Mouse (Mus musculus): ENCODE results near the gene Mlycd. TPM values are rescaled to one million over a fixed set of nuclear protein-coding genes. Genes with fewer than 3 reads are reported as not detected.
"Not testable (repeated sequence)": the region's sequence is repeated elsewhere in the genome, so short reads cannot be mapped to it uniquely, and the experiment has no call there.

Mlycd gene
- total RNA-seq (2021) = 10 to 100 TPM; 26.5 to 28.6 TPM

GRCm38 (mm10) chr8:119394524-119395026 lies at the start of gene Mlycd:
Mlycd (plus strand) TSS chr8:119394878.
- peak; percentile 91 to 92 for DNase-seq

GRCm38 (mm10) chr8:119345029-119345682 lies 49.5 kb upstream of the Mlycd start:
- no peak for DNase-seq

GRCm38 (mm10) chr8:119345683-119346075 lies 49.0 kb upstream of the Mlycd start:
- no peak for DNase-seq

GRCm38 (mm10) chr8:119351647-119352046 lies 43.0 kb upstream of the Mlycd start:
- no peak for DNase-seq

GRCm38 (mm10) chr8:119352977-119353658 lies 41.6 kb upstream of the Mlycd start:
- no peak for DNase-seq

- DNase-seq = no peak
Measured at GRCm38 (mm10) chr8:119353659-119354023, 41.0 kb upstream of the Mlycd start.

GRCm38 (mm10) chr8:119356631-119357030 lies 38.0 kb upstream of the Mlycd start:
- not testable (repeated sequence) for DNase-seq

- no peak for DNase-seq
Measured at GRCm38 (mm10) chr8:119358175-119358574, 36.5 kb upstream of the Mlycd start.

GRCm38 (mm10) chr8:119358836-119359235 lies 35.8 kb upstream of the Mlycd start:
- no peak for DNase-seq

GRCm38 (mm10) chr8:119360686-119361295 lies 33.9 kb upstream of the Mlycd start:
- no peak for DNase-seq

GRCm38 (mm10) chr8:119374716-119375115 lies 20.0 kb upstream of the Mlycd start:
- DNase-seq = not testable (repeated sequence)

GRCm38 (mm10) chr8:119378476-119378875 lies 16.2 kb upstream of the Mlycd start:
- no peak for DNase-seq

- no peak for DNase-seq
Measured at GRCm38 (mm10) chr8:119380619-119381018, 14.1 kb upstream of the Mlycd start.

GRCm38 (mm10) chr8:119384478-119384877 lies 10.2 kb upstream of the Mlycd start:
- peak; percentile 57 to 78 for DNase-seq

- DNase-seq = no peak
Measured at GRCm38 (mm10) chr8:119385854-119386253, 8.8 kb upstream of the Mlycd start.

DNA sequence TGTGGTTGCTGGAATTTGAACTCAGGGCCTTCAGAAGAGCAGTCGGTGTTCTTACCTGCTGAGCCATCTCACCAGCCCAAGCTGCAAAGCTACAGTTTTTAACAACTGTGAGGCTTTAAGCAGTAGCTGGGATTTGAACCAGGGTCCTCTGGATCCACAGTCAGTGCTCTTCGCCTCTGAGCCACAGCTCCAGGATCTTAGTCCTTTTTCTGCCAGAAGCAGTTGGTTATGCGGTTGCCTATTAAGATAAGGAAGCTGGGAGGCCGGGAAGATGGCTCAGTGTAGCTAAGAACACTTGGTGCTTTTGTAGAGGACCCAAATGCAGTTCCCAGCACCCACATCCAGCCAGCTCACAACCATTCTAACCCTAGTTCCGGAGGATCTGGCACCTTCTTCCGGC lies 7.7 kb upstream of the Mlycd start:
- no peak for DNase-seq

- DNase-seq = no peak
Measured at GRCm38 (mm10) chr8:119394097-119394496, 581 bp upstream of the Mlycd start.

GRCm38 (mm10) chr8:119395072-119395950 lies 633 bp downstream of the Mlycd start:
- no peak for DNase-seq

DNA sequence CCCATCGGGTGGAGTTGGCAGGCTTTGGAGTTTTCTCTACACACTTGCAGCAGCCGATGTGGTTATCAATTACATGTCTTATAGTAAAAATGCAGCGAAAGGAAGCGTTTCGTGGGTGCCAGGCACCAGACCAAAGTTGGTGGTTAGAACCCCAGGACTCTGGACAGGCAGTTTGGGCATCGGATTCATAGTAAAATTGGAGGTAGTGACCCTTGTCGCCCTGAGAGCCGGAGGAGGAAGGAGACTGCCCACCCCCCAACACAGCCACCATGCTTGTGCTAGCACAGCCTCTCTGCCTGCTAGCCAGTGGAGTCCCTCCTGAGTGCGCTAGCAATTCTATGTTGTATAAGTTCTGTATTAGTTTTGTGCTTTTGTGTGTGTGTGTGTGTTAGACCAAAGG lies 3.9 kb downstream of the Mlycd start:
- no peak for DNase-seq

- DNase-seq = no peak
Measured at GRCm38 (mm10) chr8:119399255-119399654, 4.6 kb downstream of the Mlycd start.

GRCm38 (mm10) chr8:119400122-119400671 lies 5.5 kb downstream of the Mlycd start:
- DNase-seq = no peak

GRCm38 (mm10) chr8:119400904-119401303 lies 6.2 kb downstream of the Mlycd start:
- no peak for DNase-seq
